Mouse (Mus musculus): ENCODE measurements around the gene Polr3g. TPM values are rescaled to one million over a fixed set of nuclear protein-coding genes. Genes with fewer than 3 reads are reported as not detected.
A peak's percentile ranks its signal among the peaks of the same experiment; 100 is the strongest.
"Not testable (repeated sequence)": the region's sequence is repeated elsewhere in the genome, so short reads cannot be mapped to it uniquely, and the experiment has no call there.

Polr3g gene
- total RNA-seq, 2 experiments from 2014 or later, result 3.7 to 6.5 TPM

DNA sequence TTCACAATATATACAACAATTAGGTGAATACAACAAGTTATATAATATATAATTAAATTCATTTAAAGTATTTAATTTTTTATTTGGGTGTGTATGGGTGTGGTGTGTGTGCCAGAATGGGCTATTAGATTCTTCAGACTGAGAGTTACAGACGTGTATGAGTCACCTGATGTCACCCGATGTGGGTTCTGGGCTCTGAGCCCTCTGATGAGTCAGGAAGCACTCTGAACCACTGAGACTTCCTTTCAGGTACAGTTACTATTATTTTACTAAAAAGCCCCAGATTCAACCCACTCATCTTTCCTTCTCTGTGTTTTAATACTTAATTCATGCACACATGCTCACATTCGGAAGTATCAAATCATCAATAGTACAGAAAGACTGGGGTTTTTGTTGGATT lies 25.9 kb downstream of the Polr3g start:
- DNase-seq, result no peak

DNA sequence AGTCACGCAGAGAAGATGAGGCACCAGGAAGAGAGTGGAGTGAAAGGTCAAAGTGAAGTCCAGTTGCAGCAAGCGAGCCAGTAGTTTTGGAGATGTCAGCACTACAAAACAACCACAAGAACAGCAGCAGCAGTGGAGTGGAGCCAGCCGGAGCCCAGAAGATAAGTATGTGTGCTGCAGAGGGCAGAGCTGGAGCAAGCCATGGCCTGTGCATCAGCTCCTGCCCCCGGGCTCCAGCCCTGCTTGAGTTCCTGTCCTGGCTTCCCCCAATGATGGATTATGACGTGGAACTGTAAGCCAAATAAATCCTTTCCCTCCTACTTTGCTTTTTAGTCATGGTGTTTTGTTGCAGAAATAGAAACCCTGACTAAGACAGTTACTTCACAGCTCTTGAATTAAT lies 26.6 kb downstream of the Polr3g start:
- DNase-seq, result no peak

DNA sequence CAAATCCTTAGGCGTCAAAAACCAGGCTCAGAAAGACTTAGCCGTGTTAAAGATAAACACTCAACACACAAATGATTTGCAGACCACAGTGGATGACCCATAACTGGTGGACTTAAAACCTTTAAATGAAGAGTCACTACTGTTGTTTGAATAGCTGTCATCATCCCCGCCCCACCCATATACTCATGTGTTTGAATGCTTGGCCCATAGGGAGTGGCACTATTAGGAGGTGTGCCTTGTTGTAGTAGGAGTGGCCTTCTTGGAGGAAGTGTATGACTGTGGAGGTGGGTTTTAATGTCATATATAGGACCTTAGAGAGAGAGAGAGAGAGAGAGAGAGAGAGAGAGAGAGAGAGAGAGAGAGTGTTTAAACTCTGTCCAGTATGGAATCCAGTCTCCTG lies 27.7 kb downstream of the Polr3g start:
- DNase-seq, result no peak

GRCm38 (mm10) chr13:81675333-81675732 lies 35.5 kb downstream of the Polr3g start:
- no peak for DNase-seq

DNA sequence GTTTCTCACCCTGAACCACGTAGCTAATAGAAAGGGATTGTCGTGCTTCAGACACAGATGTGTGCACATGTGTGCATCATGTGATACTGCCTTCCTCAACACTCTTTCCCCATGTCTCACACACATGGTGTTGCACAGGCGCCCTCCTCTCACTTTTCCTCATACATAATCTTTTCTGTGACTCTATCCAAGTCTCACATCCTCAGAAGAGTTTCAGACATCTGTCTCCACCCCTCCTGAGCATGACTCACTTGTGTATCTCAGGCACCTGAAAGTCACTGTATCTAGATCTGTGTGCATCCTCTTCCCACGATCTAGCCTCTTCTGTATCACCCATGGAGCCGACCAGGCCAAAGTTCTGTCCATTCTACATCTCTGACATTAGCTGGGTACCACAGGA lies 43.1 kb downstream of the Polr3g start:
- DNase-seq, result no peak

- peak in 1 of 2 experiments; percentile 7 for DNase-seq
Observed at GRCm38 (mm10) chr13:81664331-81664698, 46.5 kb downstream of the Polr3g start.

DNA sequence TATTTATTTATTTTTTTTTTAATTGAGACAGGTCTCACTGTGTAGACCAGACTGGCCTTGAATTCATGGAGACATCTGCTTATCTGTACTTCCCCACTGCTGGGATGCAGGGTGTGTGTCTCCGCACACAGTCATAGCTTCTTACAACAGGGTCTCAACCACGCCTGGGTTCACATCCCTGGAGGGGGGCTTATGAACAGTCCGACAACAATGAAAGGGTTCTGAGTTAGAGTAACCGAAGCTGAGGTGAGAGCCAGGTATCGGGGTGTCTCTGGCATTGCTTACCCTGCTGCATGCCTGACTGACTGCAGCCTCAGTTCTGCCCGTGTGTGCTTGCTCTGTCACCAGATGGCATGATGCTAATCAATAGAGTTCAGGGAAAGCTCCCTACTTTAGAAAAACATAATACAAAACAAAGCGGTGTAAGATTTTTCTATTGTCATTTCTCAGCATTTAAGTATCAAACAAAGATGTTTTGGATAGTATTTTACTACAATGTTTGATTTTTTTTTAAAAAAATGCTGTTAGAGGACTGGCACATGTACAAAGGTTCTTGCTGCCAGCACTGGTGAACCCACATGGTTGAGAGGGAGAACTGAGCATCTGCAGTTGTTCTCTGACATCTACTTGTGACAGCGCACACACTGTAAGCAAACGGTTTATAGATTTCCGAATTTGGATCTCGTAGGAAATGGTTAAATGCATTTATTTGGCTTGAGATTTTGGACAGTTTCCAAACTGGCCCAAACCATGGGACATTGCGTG lies 47.1 kb downstream of the Polr3g start:
- no peak for DNase-seq

DNA sequence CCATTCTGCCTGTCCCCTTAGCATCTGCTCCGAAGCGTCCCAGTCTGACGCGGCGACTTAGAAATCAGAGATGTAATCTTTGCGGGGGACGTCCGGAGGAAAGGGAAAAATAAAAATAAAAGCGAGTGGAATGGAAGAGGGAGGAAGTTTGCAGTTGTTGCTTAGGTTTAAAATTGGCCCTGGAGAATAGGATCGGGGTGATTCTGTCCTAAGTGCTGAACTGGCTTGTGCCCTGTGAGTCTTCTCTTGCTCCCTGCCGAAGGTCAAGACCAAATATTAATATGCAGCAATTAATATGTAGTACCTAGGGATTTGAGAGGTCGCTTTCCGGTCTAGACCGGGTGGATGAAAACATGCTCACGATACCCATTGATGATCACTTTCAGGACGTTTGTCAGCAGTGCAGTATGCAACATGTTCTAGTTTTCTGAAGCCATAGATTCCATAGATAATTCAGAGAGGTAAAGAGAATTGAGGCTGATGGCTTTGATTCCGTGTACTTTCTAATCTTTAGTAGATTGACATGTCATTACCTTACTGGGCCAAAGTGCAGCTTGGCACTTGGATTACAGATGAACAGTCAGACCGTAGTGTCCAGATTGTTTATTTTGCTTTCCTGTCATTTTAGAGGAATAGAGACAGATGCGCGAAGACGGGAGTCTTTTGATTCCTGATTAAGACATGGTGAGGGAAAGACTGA lies 52.6 kb downstream of the Polr3g start:
- DNase-seq, result no peak

GRCm38 (mm10) chr13:81657351-81658052 lies 53.3 kb downstream of the Polr3g start, which contains the start of gene Lysmd3:
Lysmd3 (plus strand) TSS chr13:81657663.
- DNase-seq, result peak; percentile 92 to 93

DNA sequence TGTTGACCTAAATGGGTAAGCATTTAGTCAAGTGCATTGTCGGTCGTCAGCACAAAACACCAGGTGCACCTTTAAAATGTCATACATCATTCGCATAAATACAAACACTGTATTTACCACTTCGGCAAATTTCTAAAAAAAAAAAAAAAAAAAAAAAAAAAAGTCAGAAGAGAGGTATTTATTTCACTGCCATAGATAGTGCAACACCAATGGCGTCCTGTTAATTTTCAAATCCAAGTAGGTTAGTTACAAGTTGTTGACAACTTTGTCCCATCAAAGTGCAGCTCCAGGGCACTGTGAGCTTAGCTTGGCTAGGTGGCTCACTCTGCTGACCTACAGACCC lies 53.8 kb downstream of the Polr3g start:
- DNase-seq, result no peak

DNA sequence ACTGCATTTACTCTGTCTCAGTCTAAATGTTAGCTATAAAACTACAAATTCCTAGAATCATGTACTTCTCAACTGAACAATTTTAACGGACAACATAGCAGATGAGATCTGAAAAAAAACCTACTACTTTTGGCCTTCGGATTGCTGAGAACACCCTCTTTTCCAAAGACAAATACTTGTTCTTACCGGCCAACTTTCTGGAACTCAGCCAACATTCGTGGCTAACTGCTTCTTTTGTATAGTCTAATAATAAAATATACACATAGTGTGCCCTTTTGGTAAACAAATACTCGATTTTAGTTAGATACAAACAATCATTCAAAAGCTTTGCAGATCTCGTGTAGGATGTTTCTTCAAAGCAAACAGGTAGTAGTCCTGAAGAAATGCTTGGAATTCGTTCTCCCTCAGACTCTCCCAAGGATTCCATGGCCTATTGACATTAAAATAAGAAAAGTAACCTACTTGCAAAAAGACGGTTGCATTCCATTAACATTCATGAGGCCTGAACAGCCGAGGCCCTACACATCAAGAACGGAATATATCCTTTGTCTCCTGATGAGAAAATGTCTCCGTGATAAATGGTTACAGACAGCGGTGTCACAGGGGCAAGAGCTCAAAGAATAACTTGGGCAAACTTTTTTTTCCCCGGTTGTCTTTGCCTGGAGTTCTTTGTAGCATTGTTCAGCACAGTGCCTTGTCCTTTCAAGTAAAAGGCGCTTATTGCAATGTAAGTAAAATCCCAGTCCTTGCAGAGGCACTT lies 54.5 kb downstream of the Polr3g start:
- no peak for DNase-seq

DNA sequence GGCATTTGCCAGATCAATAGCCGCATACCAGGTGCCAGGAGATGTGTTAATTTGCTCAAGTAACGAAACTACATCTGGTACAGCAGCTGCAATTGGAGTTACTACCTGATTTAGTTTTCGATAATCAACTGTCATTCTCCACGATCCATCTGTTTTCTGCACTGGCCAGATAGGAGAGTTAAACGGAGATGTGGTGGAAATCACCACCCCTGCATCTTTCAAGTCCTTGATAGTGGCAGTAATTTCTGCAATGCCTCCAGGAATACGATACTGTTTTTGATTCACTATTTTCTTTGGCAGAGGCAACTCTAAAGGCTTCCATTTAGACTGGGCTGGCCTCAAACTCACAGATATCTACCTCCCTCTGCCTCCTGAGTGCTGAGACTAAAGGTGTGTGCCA lies 60.4 kb downstream of the Polr3g start:
- DNase-seq, result not testable (repeated sequence)

DNA sequence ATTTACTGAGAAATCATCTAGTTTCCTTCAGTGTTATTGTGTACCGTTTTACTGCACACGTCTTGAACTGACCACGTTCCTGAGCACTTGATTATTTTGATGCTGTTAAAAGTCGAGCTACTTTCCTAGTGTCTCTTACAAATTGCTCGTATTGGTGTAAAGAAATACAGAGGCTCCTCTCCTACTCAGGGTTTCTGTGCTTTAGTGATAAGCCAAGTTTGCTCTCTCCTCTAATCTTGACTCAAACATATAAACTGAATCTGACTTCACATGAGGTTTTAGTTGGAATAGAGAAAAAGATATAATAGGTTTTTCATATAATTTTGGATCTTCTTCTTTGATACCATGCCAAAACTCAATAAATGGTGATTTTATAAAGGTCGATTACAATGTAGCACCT lies 64.5 kb downstream of the Polr3g start:
- DNase-seq, result no peak

DNA sequence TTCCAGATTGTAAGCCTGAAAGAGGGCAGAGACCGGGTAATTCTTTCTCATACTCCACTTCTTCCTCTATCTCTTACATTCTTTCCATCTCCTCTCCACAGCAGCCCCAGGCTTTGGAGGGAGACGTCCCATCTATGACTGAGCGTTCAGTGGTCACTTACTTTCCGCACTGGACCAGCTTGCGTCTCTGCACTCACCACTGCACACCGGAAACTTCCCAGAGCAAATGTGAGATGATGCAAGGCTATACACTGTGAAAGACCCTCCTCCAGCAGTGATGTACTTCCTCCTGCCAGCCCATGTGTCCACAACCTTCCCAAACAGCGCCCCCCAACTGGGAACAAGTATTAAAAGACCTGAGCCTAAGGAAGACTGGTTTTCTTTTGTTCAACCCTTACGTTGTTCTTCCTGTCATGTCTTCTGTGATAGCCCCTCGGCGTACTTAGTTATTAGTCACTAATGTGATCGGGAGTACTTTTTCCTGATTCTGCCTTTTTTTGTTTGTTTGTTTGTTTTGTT lies 66.7 kb downstream of the Polr3g start:
- no peak for DNase-seq

- no peak for DNase-seq
Observed at GRCm38 (mm10) chr13:81642491-81643149, 68.2 kb downstream of the Polr3g start.

- peak; percentile 31 to 34 for DNase-seq
Observed at GRCm38 (mm10) chr13:81641289-81642045, 69.3 kb downstream of the Polr3g start.

DNA sequence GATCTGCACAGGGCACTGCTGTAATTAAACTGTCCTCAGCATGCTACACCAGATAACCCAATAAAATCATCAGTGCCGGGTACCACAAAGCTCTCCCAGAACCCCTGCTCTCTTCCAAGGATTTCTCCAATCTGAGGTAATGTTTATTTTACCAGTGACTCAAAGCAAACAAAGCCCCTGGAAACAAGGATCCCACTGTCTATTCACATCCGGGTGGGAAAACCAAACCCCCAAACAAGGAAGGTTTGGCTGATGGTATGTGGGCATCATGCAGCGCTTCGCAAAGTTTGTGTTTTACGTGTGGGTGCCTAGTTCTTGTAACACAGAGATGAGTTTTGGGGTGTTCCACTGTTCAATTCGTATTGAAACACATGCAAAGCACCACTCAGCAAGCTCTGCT lies 69.9 kb downstream of the Polr3g start:
- no peak for DNase-seq

DNA sequence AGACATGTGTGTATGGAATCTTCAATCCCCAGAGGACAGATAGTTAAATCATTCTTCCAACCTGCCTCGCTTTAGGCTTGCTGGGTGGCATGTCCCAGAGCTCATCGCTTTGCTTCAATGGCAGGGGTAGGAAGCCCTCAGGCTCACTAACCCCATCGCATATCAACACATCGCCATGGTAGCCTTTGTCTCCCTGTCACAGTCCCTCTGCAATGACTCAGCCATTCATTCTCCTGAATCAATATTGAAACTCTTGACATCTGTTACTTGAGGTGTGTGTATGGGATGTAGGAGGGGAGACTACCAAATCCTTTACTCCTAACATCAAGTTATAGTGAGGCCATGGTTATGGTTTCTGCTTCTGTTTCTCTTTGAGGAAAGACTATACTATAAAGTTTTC lies 71.2 kb downstream of the Polr3g start:
- no peak for DNase-seq

DNA sequence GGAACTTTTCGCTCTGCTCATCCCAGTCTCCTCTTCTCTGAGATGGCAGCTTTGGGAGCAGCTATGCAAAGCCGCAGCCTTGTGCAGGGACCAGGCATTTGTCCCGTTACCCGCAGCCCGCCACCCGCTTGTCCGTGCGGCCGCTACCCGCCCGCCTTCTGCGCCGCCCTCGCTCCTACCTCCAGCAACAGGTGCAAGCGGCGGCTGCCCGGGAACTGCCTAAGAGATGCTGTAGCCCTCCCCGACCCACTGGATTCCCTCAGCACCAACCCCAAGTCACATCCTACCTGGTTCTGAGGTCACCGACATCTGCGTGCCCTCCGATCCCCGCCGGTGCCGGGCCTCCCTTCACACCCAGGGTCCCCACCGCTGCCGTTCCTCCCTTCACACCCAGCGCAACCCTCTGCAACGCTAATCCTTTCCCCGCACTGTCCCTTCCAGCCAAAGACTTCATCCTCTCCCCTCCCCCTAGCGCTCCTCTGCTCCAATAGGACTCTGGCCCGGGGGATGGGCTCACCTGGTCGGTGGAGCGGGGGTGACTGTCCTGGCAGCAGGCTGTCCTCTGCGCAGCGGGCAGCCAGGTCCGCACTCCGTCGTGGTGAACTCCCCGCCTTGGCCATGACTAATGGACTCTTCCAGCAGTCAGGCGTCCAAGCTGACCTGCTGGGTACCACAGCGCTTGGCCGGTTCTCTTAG lies 77.9 kb downstream of the Polr3g start, which contains the start of gene Adgrv1:
Adgrv1 (minus strand) TSS at position 435 of the 696 bp plus-strand sequence.
- DNase-seq, result peak; percentile 33 to 45

GRCm38 (mm10) chr13:81630566-81630965 lies 80.2 kb downstream of the Polr3g start:
- DNase-seq, result no peak

Data from layer of hippocampus, postnatal 36 days (tissue).